Mouse (Mus musculus): ENCODE measurements around the gene Adgrg7.

DNA sequence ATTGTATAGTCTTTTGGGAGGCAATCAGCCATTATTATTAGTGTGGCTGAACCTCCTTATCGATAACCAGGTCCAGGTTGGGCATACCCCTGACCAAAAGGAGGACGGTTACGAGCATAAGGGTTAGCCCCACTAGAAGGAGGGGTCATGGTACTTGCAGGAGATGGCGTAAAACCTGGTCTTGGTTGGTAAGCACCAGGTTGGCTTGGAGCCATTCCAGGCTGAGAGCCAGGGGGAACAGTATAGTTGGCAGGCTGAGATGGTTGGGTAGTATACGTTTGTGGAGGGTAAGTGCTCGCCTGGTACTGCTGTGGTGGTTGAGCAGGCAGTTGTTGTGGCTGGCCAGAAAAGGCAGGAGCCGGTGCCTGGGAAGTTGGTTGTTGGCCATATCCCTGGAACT is 104.9 kb downstream of the Adgrg7 start:
- TF ChIP-seq POLR2A (IDR thresholded peaks at IDR 0.05; ENCODE audit: insufficient read depth, low read depth, low read length) (no peak), CTCF (IDR thresholded peaks at IDR 0.05; ENCODE audit: insufficient read depth, low read depth, low read length) (no peak)
